Mouse (Mus musculus) embryonic facial prominence, embryonic 14.5 days (tissue): ENCODE data around the gene Atp1b3. TPM values are rescaled to one million over a fixed set of nuclear protein-coding genes. Genes with fewer than 3 reads are reported as not detected.

Source experiments
- polyA plus RNA-seq: library from polyadenylated mRNA; unstranded; fragments of >200 nt; fragmentation: Nextera tagmentation; extraction: Ambion mirVana; gene quantifications from 2 replicates; pipeline ENCODE4 v1.2.1, GENCODE M21; 2014

Gene Atp1b3
- polyA plus RNA-seq, 1 experiment from 2014 or later, result 157 TPM

Other genes starting within 250 kb of the Atp1b3 start
- gene Gk5, start 245.1 kb downstream of the Atp1b3 start, polyA plus RNA-seq, result 7.4 and 8.0 TPM in 2 replicates
- gene Tfdp2, start 168.2 kb downstream of the Atp1b3 start, polyA plus RNA-seq, result 30.8 and 39.7 TPM in 2 replicates
- gene Rnf7, start 114.2 kb upstream of the Atp1b3 start, polyA plus RNA-seq, result 273 and 278 TPM in 2 replicates
- gene Gm28729, start 160.8 kb upstream of the Atp1b3 start, polyA plus RNA-seq, result 0.13 and 0.64 TPM in 2 replicates